Mouse (Mus musculus) heart, postnatal 0 days (tissue): ENCODE measurements around the gene Dusp11.
"Not testable (repeated sequence)": the region's sequence is repeated elsewhere in the genome, so short reads cannot be mapped to it uniquely, and the experiment has no call there.

Experiments used
- CTCF ChIP-seq: IDR thresholded peaks from 2 replicates; pipeline ENCODE4 v1.5.1; 2016; ENCODE audit warnings: antibody characterized with exemption, control low read depth, low read depth
- EP300 ChIP-seq: IDR thresholded peaks from 2 replicates; pipeline ENCODE4 v1.6.1; 2016; ENCODE audit warnings: antibody characterized with exemption, low read depth

GRCm38 (mm10) chr6:85895061-85895648, 66.3 kb downstream of the Dusp11 start:
- peak; percentile 42 for TF ChIP-seq CTCF
- TF ChIP-seq EP300: not testable (repeated sequence)
